Mouse (Mus musculus) heart, embryonic 10.5 days (tissue): ENCODE measurements around the gene Eif4g3. TPM values are rescaled to one million over a fixed set of nuclear protein-coding genes. Genes with fewer than 3 reads are reported as not detected.

Source experiments
- DNase-seq: peaks from one replicate; pipeline ENCODE4 v3.0.0-alpha.2; 2017; ENCODE audit warnings: low spot score
- H3K27ac ChIP-seq: fragments of 300-500 bp; sonication (generic); 2 replicates; pipeline ENCODE4 v1.5.1; 2016; ENCODE audit warnings: mild to moderate bottlenecking
- H3K27me3 ChIP-seq: fragments of 300-500 bp; sonication (generic); 2 replicates; pipeline ENCODE4 v1.6.1; 2016; ENCODE audit warnings: mild to moderate bottlenecking; ENCODE audit not compliant: poor library complexity, insufficient read depth, severe bottlenecking
- H3K36me3 ChIP-seq: fragments of 300-500 bp; sonication (generic); 2 replicates; pipeline ENCODE4 v1.6.1; 2016; ENCODE audit warnings: mild to moderate bottlenecking, moderate library complexity
- H3K4me1 ChIP-seq: fragments of 300-500 bp; sonication (generic); 2 replicates; pipeline ENCODE4 v1.6.1; 2016; ENCODE audit warnings: mild to moderate bottlenecking
- H3K4me3 ChIP-seq: fragments of 300-500 bp; sonication (generic); 2 replicates; pipeline ENCODE4 v1.5.1; 2016; ENCODE audit warnings: mild to moderate bottlenecking, moderate library complexity
- H3K9me3 ChIP-seq: fragments of 300-500 bp; sonication (generic); 2 replicates; pipeline ENCODE4 v1.6.1; 2016; ENCODE audit warnings: mild to moderate bottlenecking, moderate library complexity
- WGBS: fragments of 180-500 bp; shearing (Covaris S2); methylation state at CpG from one replicate; pipeline ENCODE4 v1.1.7; 2016; 5-methylcytosine and 5-hydroxymethylcytosine counted together
- microRNA-seq: library from miRNA; unstranded; fragments of <30 nt; microRNA quantifications from one replicate; pipeline ENCODE4, GENCODE M21; 2017
- polyA plus RNA-seq: library from polyadenylated mRNA; unstranded; fragments of >200 nt; fragmentation: Nextera tagmentation; extraction: Ambion mirVana; gene quantifications from 2 replicates; pipeline ENCODE4 v1.2.1, GENCODE M21; 2016

Gene Eif4g3
- polyA plus RNA-seq, 1 experiment from 2014 or later, result 35.3 TPM

DNA sequence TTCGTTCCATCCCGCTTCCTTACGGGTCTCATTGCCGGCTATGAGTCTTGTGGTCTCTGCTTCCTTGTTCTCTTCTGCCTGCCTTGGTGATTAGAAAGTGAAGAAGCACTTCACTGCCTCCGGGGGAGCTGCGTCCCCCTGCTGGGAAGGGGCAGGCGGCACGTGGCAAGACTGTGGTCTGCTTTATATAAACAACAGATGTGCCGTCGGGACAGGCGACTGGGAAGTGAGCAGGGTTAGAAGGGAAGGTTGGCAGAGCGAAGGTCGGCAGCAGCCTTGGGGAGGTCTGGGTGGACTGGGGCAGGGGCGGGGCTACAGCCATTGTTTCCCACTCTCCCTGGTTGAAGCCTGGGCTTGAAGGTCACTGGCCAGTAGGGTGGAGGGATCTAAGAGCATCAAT, 259.0 kb downstream of the Eif4g3 start:
- peaks cover 80% of the 10 kb centered on the region for H3K27me3 ChIP-seq
- peaks cover 6% of the 10 kb centered on the region; the same call in 1 of the 2 replicates for H3K36me3 ChIP-seq
- peak overlapping the region; percentile 71 for H3K4me3 ChIP-seq
- H3K27ac ChIP-seq, result peak overlapping the region; percentile 6
- no peaks in the 10 kb centered on the region for H3K9me3 ChIP-seq
- under 1% methylated on average over 14 of the region's 14 CpGs for WGBS
- H3K4me1 ChIP-seq, result peaks cover 41% of the 10 kb centered on the region
- no peak for DNase-seq

DNA sequence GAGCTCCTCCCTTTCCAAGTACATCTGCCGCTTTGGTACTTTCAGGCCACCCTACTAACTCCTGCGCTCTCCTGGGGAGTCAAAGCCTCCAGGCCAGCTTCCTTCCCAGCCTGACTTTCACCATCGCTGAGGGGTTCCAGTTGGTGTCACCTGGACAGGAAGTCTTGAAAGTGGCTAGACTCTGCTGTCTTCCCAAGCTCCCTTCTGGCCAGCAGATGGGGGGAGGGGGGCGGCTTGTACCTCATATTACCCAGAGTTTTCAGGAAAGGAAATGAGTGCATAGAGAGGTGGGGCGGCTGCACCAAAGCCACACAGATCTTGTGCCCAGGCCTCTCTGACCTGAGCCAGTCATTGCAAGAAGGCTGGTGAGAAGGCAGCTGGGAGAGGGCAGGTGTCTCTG, 259.4 kb downstream of the Eif4g3 start:
- Histone ChIP-seq H3K4me3 (peak overlapping the region; percentile 71), H3K9me3 (no peaks in the 10 kb centered on the region), H3K27me3 (peaks cover 84% of the 10 kb centered on the region), H3K27ac (peak overlapping the region; percentile 6), H3K4me1 (peaks cover 41% of the 10 kb centered on the region), H3K36me3 (peaks cover 3% of the 10 kb centered on the region; the same call in 1 of the 2 replicates)
- DNase-seq, result no peak
- WGBS, result 19% methylated on average over 5 of the region's 5 CpGs

DNA sequence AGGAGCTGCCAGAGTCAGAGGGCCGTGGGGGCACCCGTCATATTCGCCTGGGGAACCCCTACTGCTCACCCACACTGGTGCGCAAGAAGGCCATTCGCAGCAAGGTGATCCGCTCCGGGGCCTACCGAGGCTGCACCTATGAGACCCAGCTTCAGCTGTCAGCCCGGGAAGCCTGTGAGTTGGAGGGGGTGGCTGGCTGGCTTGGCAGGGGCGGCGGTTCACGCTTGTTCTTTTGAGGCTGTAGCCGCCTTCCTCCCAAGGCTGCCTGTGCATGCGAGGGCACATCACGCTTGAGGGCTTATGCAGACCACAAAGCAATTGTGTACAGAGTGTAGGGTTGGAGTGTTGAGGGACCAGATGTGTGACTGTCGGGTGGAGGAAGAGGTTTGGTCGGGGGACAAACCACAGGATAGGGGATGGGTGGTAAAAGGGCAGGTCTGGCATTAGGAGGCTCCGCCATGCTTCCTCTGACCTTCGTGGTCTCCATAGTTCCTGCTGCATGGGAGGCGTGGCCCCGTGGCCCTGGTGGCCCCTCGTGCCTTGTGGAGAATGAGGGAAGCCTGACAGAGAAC, 264.4 kb downstream of the Eif4g3 start:
- Histone ChIP-seq H3K27me3 (peaks cover 93% of the 10 kb centered on the region), H3K4me3 (no peak overlapping the region), H3K36me3 (no peaks in the 10 kb centered on the region), H3K27ac (no peak overlapping the region), H3K9me3 (no peaks in the 10 kb centered on the region), H3K4me1 (peaks cover 14% of the 10 kb centered on the region)
- 79% methylated on average over 22 of the region's 22 CpGs for WGBS
- no peak for DNase-seq

Small RNA genes lying within 50 kb of the gene (microRNA-seq; reads per million reads assigned to microRNA genes)
- 2.5 reads per million, percentile 2 among the genes with 10 or more reads in this experiment for gene Mir6399

Other genes starting within 250 kb of the Eif4g3 start
- gene Alpl, start 196.6 kb upstream of the Eif4g3 start, polyA plus RNA-seq, result 1.0 and 4.5 TPM in 2 replicates
- gene Ece1, start 130.8 kb upstream of the Eif4g3 start, polyA plus RNA-seq, result 118 and 165 TPM in 2 replicates
- 90.6 and 104 TPM in 2 replicates for gene Hp1bp3, start 223.3 kb downstream of the Eif4g3 start, polyA plus RNA-seq